ENCODE assay signal across 36 mouse cellular contexts in genomic region chr6:65538921-65539320, GRCm38 (mm10). TPM values are rescaled to one million over a fixed set of nuclear protein-coding genes. Genes with fewer than 3 reads are reported as not detected.
"Had no signal": no experiment of that assay in that cellular context is flagged by ENCODE, and none has a peak within 500 bp of the region (broad histone marks: within the 10 kb centered on the region; RNA-seq: fewer than 3 reads in every experiment).

No protein-coding gene starts in this region.

- H3K4me2 ChIP-seq: heart, embryonic 11.5 days; heart, embryonic 13.5 days; heart, embryonic 15.5 days; hindbrain, embryonic 13.5 days; hindbrain, embryonic 15.5 days; limb, embryonic 13.5 days; limb, embryonic 15.5 days; liver, embryonic 12.5 days had no signal

- DNase-seq: gastrocnemius, postnatal 14 days; gastrocnemius, postnatal 36 days; heart, adult 18-20 months; heart, postnatal 14 days; heart, postnatal 36 days; kidney, adult 11 months; kidney, adult 2 months; kidney, adult 9 months; kidney, postnatal 10 days; layer of hippocampus, adult 9-11 months; layer of hippocampus, postnatal 36 days; left cerebral cortex, postnatal 4 days; lung, adult 18-20 months had no signal

- H3K9me3 ChIP-seq: heart, embryonic 13.5 days; heart, embryonic 15.5 days; hindbrain, embryonic 13.5 days; hindbrain, embryonic 15.5 days; limb, embryonic 13.5 days; limb, embryonic 15.5 days; liver, embryonic 12.5 days had no signal

- H3K27me3 ChIP-seq: heart, embryonic 13.5 days; heart, embryonic 15.5 days; hindbrain, embryonic 13.5 days; hindbrain, embryonic 15.5 days; limb, embryonic 13.5 days; limb, embryonic 15.5 days; liver, embryonic 12.5 days had no signal

- H3K27ac ChIP-seq: heart, embryonic 13.5 days; heart, embryonic 15.5 days; hindbrain, embryonic 13.5 days; hindbrain, embryonic 15.5 days; hindbrain, postnatal 0 days; limb, embryonic 13.5 days; limb, embryonic 15.5 days; liver, embryonic 12.5 days; liver, embryonic 14.5 days had no signal

- H3K9ac ChIP-seq: heart, embryonic 13.5 days; heart, embryonic 15.5 days; hindbrain, embryonic 13.5 days; hindbrain, embryonic 15.5 days; limb, embryonic 13.5 days; limb, embryonic 15.5 days; liver, embryonic 12.5 days; liver, embryonic 14.5 days had no signal

- H3K36me3 ChIP-seq: heart, embryonic 13.5 days; heart, embryonic 15.5 days; hindbrain, embryonic 13.5 days; hindbrain, embryonic 15.5 days; limb, embryonic 13.5 days; limb, embryonic 15.5 days; liver, embryonic 12.5 days had no signal

- ATAC-seq: hindbrain, postnatal 0 days; intestine, embryonic 16.5 days; liver, embryonic 12.5 days had no signal

- H3K4me1 ChIP-seq: hindbrain, embryonic 15.5 days; liver, embryonic 12.5 days had no signal

- H3K4me3 ChIP-seq: heart, embryonic 13.5 days; heart, embryonic 15.5 days; hindbrain, embryonic 13.5 days; hindbrain, embryonic 15.5 days; limb, embryonic 13.5 days; limb, embryonic 15.5 days; liver, embryonic 12.5 days had no signal

RNA-seq across cellular contexts. Expression of gene Tnip3, which starts 13.8 kb away (rescaled TPM):
- total RNA-seq: gastrocnemius, adult 18-20 months; gastrocnemius, adult 8-10 months; gastrocnemius, postnatal 14 days; gastrocnemius, postnatal 36 days; hindbrain, postnatal 0 days; layer of hippocampus, adult 18-20 months; layer of hippocampus, adult 8-10 months; layer of hippocampus, postnatal 14 days; layer of hippocampus, postnatal 36 days; left cerebral cortex, adult 8-10 months; left cerebral cortex, postnatal 10 days; left cerebral cortex, postnatal 4 days had no signal
- polyA plus RNA-seq: hindbrain, embryonic 11.5 days; hindbrain, embryonic 13.5 days; hindbrain, embryonic 15.5 days; hindbrain, postnatal 0 days; intestine, embryonic 14.5 days; limb, embryonic 11.5 days; liver, adult 2 months; liver, embryonic 16.5 days had no signal
